In the genomic region with DNA sequence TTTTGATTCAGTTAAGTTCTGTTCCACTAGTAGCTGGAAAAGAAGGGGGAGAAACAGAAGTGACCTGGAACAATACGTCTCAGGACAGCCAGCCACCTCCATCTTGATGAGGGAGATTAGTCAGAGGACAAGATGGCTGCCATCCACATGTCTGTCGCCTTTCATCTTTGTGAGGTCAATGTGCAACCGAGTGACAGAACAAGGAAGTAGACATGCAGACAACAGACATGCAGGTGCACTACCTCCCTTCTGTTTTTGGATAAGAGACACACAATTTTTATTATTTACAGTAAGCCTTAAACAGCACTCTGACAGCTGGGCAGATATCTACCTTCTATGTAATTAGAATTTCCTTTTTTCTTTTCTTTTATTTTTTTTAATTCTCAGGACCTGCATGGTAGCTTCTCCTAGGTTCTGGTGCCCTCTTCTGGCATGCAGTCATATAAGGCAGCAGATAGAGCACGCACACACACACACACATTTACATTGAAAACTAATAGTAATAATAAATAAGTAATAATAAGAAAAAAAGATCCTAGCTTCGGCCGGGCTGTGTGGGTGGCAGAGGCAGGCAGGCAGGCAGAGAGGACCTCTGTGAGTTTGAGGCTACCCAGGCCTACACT, we compare ENCODE assay signal across 15 mouse cellular contexts. TPM values are rescaled to one million over a fixed set of nuclear protein-coding genes. Genes with fewer than 3 reads are reported as not detected.
DNase-seq lines count a peak whose midpoint lies in the region; ATAC-seq and TF ChIP-seq lines count a peak whose summit lies in the region.
"Had no signal": no experiment of that assay in that cellular context is flagged by ENCODE, and none has a peak within 500 bp of the region (broad histone marks: within the 10 kb centered on the region; RNA-seq: fewer than 3 reads in every experiment).

No protein-coding gene starts in this region.

- TF ChIP-seq POLR2A in liver, adult 2 months (IDR thresholded peaks at IDR 0.05; ENCODE audit: extremely low read depth, insufficient read depth, low read length), result no peak

- no peak overlapping the region for H3K9ac ChIP-seq in liver, adult 2 months (ENCODE audit: low read depth, low read length)
- H3K9ac ChIP-seq: heart, embryonic 12.5 days; neural tube, embryonic 13.5 days had no signal

- H3K4me3 ChIP-seq in liver, adult 2 months (ENCODE audit: insufficient read depth, low read depth, low read length), result no peak overlapping the region
- H3K4me3 ChIP-seq: heart, embryonic 12.5 days; limb, embryonic 10.5 days had no signal

- peaks cover 4% of the 10 kb centered on the region; the same call in 1 of the 2 replicates for H3K4me1 ChIP-seq in liver, adult 2 months (ENCODE audit: control insufficient read depth, insufficient read depth, low read length)
- H3K4me1 ChIP-seq: heart, embryonic 12.5 days had no signal

- no peak for ATAC-seq in CD4-positive, CD25-positive, alpha-beta regulatory T cell, adult 4 months
- ATAC-seq in inflammation-experienced regulatory T-cells, adult 6 months, result no peak

- no peaks in the 10 kb centered on the region for H3K36me3 ChIP-seq in liver, adult 2 months (ENCODE audit: control insufficient read depth, insufficient read depth, low read length)
- H3K36me3 ChIP-seq: limb, embryonic 10.5 days; neural tube, embryonic 13.5 days had no signal

- no peak for TF ChIP-seq CTCF in liver, adult 2 months (IDR thresholded peaks at IDR 0.05; ENCODE audit: low read depth, low read length)

- no peaks in the 10 kb centered on the region for H3K79me2 ChIP-seq in liver, adult 2 months (ENCODE audit: control insufficient read depth, insufficient read depth, low read length)

- H3K27ac ChIP-seq in liver, adult 2 months (replicated peaks; ENCODE audit: insufficient read depth, low read depth, low read length), result no peak overlapping the region
- H3K27ac ChIP-seq: limb, embryonic 10.5 days; neural tube, embryonic 13.5 days had no signal

- no peaks in the 10 kb centered on the region for H3K27me3 ChIP-seq in liver, adult 2 months (ENCODE audit: control insufficient read depth, insufficient read depth, low read length)
- H3K27me3 ChIP-seq: heart, embryonic 12.5 days; neural tube, embryonic 13.5 days had no signal

- 90% methylated on average over 6 of the region's 6 CpGs for WGBS in liver, adult 2 months

- DNase-seq in CD4-positive, CD25-positive, alpha-beta regulatory T cell, adult 2 months (ENCODE audit: low read depth, low spot score), result peak; percentile 57
- DNase-seq in liver, adult 2 months (ENCODE audit: extremely low read depth, low read depth, low spot score), result peak; percentile 64
- DNase-seq in liver, result no peak
- peak; percentile 25 to 30 for DNase-seq in B cell, adult 2 months
- peak; percentile 57 for DNase-seq in c-Kit-positive CD71-negative TER-119-negative erythroid progenitor cells, embryonic 14.5 days (ENCODE audit: low read depth)
- DNase-seq in left cerebral cortex, adult 9 months (ENCODE audit: low spot score in 2 of 2), result no peak

RNA-seq across cellular contexts. Expression of a gene that starts 4.4 kb away (rescaled TPM):
- 1 to 10 TPM; 2.2 TPM for polyA plus RNA-seq in CD4-positive, CD25-positive, alpha-beta regulatory T cell, adult 4 months (2017; shearing (Covaris generic))
- 3.4 and 10.4 TPM in 2 replicates for total RNA-seq in liver, adult 2 months (2014; rRNA removed)
- 18.1 and 28.5 TPM in 2 replicates for polyA plus RNA-seq in liver, adult 2 months (2012; rRNA removed)
- 1 to 10 TPM; 1.1 to 1.4 (median 1.2) TPM for polyA plus RNA-seq in inflammation-experienced regulatory T-cells, adult 6 months (2017; shearing (Covaris generic))

RNA-seq across cellular contexts. Expression of a gene that starts 40.1 kb away (rescaled TPM):
- not detected for polyA plus RNA-seq in CD4-positive, CD25-positive, alpha-beta regulatory T cell, adult 4 months (2017; shearing (Covaris generic))
- total RNA-seq in liver, adult 2 months (2014; rRNA removed), result not detected in 2 replicates
- polyA plus RNA-seq in liver, adult 2 months (2012; rRNA removed), result not detected in 2 replicates
- polyA plus RNA-seq in inflammation-experienced regulatory T-cells, adult 6 months (2017; shearing (Covaris generic)), result not detected
- total RNA-seq: adrenal gland, postnatal 4 days; megakaryocyte progenitor cell, adult 5-6 weeks had no signal
- polyA plus RNA-seq: C2C12; cortical plate, adult 2 months; heart, embryonic 12.5 days; limb, embryonic 10.5 days; neural tube, embryonic 13.5 days had no signal

RNA-seq across cellular contexts. Expression of a gene that starts 47.7 kb away (rescaled TPM):
- polyA plus RNA-seq in CD4-positive, CD25-positive, alpha-beta regulatory T cell, adult 4 months (2017; shearing (Covaris generic)), result under 1 TPM in 1 of 2 experiments, not detected in 1; 0.20 TPM
- total RNA-seq in liver, adult 2 months (2014; rRNA removed), result not detected in 2 replicates
- polyA plus RNA-seq in liver, adult 2 months (2012; rRNA removed), result not detected in 2 replicates
- not detected for polyA plus RNA-seq in inflammation-experienced regulatory T-cells, adult 6 months (2017; shearing (Covaris generic))
- polyA plus RNA-seq: C2C12; cortical plate, adult 2 months had no signal

Comparison
In these comparisons a context has a peak if more than half of its experiments do, and no peak if none do; other contexts are left out.
1. DNase-seq: peak in CD4-positive, CD25-positive, alpha-beta regulatory T cell, adult 2 months (single experiment), liver, adult 2 months (single experiment), B cell, adult 2 months (2 of 2) and c-Kit-positive CD71-negative TER-119-negative erythroid progenitor cells, embryonic 14.5 days (single experiment); none in liver (single experiment) and left cerebral cortex, adult 9 months (0 of 2).